Comparison of ENCODE assay signal across 8 mouse cellular contexts in genomic region chr15:87597149-87597548, GRCm38 (mm10). TPM values are rescaled to one million over a fixed set of nuclear protein-coding genes. Genes with fewer than 3 reads are reported as not detected.
A peak's percentile ranks its signal among the peaks of the same experiment; 100 is the strongest.
DNase-seq lines count a peak whose midpoint lies in the region; ATAC-seq lines count a peak whose summit lies in the region.

No protein-coding gene starts in this region.

- H3K9ac ChIP-seq in heart, embryonic 11.5 days (ENCODE audit: low read depth, low read length): no peak overlapping the region

- no peak overlapping the region for H3K27ac ChIP-seq in heart, embryonic 11.5 days (ENCODE audit: low read depth, low read length)

- peak; percentile 63 to 66 for DNase-seq in cerebellum, adult 18-20 months
- peak; percentile 7 for DNase-seq in ovary, postnatal 14 days (ENCODE audit: low spot score)
- no peak for DNase-seq in ovary, adult 18-20 months (ENCODE audit: low spot score)
- DNase-seq in layer of hippocampus, postnatal 14 days (ENCODE audit: low spot score in 2 of 2): peak; percentile 43 to 67
- DNase-seq in urinary bladder, postnatal 25 days (ENCODE audit: low spot score): peak; percentile 59
- no peak for DNase-seq in gastrocnemius, adult 18-20 months (ENCODE audit: low spot score)

- no peak overlapping the region for H3K4me2 ChIP-seq in heart, embryonic 11.5 days

- H3K4me1 ChIP-seq in heart, embryonic 11.5 days (ENCODE audit: control insufficient read depth, insufficient read depth, low read length): no peaks in the 10 kb centered on the region

- no peaks in the 10 kb centered on the region for H3K9me3 ChIP-seq in heart, embryonic 11.5 days (replicated peaks; ENCODE audit: control insufficient read depth, low read length)

- 74% methylated on average over 4 of the region's 4 CpGs for WGBS in heart, embryonic 11.5 days (ENCODE audit: insufficient replicate concordance)

- no peaks in the 10 kb centered on the region for H3K36me3 ChIP-seq in heart, embryonic 11.5 days (ENCODE audit: control insufficient read depth, insufficient read depth, low read length)

- H3K4me3 ChIP-seq in heart, embryonic 11.5 days (ENCODE audit: low read depth, low read length): no peak overlapping the region

- ATAC-seq in cerebellum, adult (ENCODE audit: insufficient number of reproducible peaks, low FRiP score, low TSS enrichment): no peak
- ATAC-seq in heart, embryonic 11.5 days (replicated peaks; ENCODE audit: insufficient number of reproducible peaks, low FRiP score, low TSS enrichment): no peak

- no peaks in the 10 kb centered on the region for H3K27me3 ChIP-seq in heart, embryonic 11.5 days (ENCODE audit: control insufficient read depth, insufficient read depth, low read length)

RNA-seq across cellular contexts. Expression of gene Fam19a5, which starts 53.0 kb away (rescaled TPM):
- total RNA-seq in layer of hippocampus, postnatal 14 days (2021): 100 to 1,000 TPM; 112 to 119 TPM
- total RNA-seq in gastrocnemius, adult 18-20 months (2021): 1 to 10 TPM; 3.6 to 6.9 TPM
- polyA plus RNA-seq in heart, embryonic 11.5 days (2014; fragmentation: Nextera tagmentation; extraction: Ambion mirVana): 1.4 and 1.7 TPM in 2 replicates

Comparison
In these comparisons a context has a peak if more than half of its experiments do, and no peak if none do; other contexts are left out.
1. DNase-seq: peak in cerebellum, adult 18-20 months (2 of 2), ovary, postnatal 14 days (single experiment), layer of hippocampus, postnatal 14 days (2 of 2) and urinary bladder, postnatal 25 days (single experiment); none in ovary, adult 18-20 months (single experiment) and gastrocnemius, adult 18-20 months (single experiment).
2. RNA of gene Fam19a5, which starts 53.0 kb away (total RNA-seq): 112 to 119 TPM in layer of hippocampus, postnatal 14 days; 3.6 to 6.9 TPM in gastrocnemius, adult 18-20 months; every median in the first group is over 10 times any median in the second.